Mouse (Mus musculus): ENCODE results near the gene Nckap5l.

GRCm38 (mm10) chr15:99433913-99434312 lies 23.6 kb downstream of the Nckap5l start:
- TF ChIP-seq TAL1 (IDR thresholded peaks at IDR 0.05; ENCODE audit: low read length) (no peak), GATA1 (IDR thresholded peaks at IDR 0.05; ENCODE audit: low read length) (no peak)

Data from erythroblast, embryonic 14.5 days (primary cell).